Mouse (Mus musculus) cerebellum, postnatal 14 days (tissue): ENCODE results near the gene Per1.
"Not testable (repeated sequence)": the region's sequence is repeated elsewhere in the genome, so short reads cannot be mapped to it uniquely, and the experiment has no call there.

ENCODE experiments used
- DNase-seq, 2 experiments: peaks; one replicate each; pipeline ENCODE4 v3.0.0; 2021; ENCODE audit warnings: mixed read lengths in 2 of 2

Per1 gene

DNA sequence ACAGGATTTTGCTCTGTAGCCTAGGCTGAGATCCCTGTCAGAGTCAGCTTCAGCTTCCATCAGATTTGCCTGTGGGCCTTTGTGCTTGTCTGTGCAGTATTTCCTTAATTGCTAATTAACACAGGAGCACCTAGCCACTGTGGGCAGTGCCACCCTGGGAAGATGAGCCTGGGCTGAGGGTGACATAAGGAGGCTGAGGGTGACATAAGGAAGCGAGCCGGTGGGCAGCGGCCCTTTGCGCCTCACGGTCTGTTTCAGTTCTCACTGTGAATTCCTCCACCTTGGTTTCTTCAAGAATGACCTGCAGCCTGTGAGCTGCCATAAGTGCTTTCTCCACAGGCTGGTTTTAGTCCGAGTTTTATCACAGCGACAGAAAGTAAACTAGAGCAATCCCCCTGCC, 13.4 kb upstream of the Per1 start:
- DNase-seq, result no peak

DNA sequence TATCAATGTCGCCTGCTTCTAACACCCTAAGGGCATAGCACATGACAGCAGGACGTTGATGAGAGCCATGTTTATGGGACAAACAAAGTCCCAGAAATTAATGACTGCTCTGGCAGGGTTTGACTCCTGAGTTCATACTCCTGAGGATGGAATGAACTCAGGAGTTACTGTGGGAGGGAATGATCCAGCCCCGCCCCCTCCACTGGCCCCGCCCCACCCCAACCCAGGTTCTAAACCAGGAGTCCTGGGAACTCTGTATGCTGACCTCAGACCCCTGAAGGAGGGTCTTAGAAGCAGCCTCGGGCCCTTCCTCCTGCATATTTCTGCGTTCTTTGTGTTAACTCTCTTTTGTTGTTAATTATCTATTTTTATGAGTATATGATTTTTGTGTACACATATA, 9.4 kb upstream of the Per1 start:
- no peak for DNase-seq

DNA sequence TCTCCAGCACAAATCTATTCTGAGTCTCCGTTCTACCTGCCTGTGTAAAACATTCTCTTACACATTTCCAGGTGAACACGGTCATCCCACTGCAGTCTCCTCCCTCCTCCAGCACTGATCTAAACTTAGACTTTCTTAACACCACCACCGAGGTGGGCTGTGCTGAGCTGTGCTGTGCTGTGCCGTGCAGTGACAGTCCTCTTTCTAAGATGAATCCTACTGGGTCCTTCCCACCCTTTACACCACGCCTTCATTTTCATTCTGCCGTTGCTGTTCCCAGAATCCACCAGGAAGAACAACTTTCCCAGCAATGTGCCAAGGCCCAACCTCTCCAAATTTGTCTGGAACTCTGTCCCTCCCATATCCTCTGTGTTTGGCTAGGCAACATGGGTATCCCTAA, 8.6 kb upstream of the Per1 start:
- no peak for DNase-seq

- DNase-seq, result no peak
These were observed 7.9 kb upstream of the Per1 start for GRCm38 (mm10) chr11:69087082-69087481.

- DNase-seq, result no peak
These were observed 7.4 kb upstream of the Per1 start for GRCm38 (mm10) chr11:69087597-69087996.

- DNase-seq, result peak; percentile 97 to 98
These were observed 6.7 kb upstream of the Per1 start, which contains the start of gene Vamp2 for GRCm38 (mm10) chr11:69088103-69088855. TSS of gene Vamp2 (plus strand) at chr11:69088490.

DNA sequence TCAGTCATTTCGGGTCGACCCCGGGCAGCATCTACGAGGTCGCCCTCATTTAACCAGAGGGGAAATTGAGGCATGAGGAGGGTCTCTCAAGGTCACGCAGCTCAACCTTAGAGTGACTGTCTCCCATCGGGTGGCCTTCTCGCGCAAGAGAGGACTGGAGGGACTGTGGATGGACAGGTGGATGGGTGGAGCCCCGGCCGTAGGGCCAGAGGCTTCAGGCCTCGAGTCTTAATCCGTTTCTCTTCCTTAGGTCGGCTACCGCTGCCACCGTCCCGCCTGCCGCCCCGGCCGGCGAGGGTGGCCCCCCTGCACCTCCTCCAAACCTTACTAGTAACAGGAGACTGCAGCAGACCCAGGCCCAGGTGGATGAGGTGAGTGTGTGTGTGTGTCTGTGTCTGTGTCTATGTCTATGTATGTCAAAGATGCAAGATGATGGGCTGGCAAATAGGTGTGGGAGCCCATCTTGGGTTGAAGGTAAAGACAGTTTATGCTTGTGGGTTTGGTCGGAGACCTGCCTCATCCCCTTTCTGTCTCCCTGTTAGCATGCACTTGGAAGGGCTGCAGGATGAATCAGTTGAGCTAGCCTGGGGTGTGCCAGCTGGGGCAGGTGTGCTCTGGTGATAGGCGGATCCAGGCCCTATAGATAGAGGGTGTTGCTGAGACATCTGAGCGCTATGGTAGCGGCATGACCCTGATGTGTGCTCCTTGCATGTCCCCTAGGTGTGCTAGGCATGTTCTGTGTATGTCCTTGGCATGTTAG, 6.0 kb upstream of the Per1 start:
- no peak for DNase-seq

DNA sequence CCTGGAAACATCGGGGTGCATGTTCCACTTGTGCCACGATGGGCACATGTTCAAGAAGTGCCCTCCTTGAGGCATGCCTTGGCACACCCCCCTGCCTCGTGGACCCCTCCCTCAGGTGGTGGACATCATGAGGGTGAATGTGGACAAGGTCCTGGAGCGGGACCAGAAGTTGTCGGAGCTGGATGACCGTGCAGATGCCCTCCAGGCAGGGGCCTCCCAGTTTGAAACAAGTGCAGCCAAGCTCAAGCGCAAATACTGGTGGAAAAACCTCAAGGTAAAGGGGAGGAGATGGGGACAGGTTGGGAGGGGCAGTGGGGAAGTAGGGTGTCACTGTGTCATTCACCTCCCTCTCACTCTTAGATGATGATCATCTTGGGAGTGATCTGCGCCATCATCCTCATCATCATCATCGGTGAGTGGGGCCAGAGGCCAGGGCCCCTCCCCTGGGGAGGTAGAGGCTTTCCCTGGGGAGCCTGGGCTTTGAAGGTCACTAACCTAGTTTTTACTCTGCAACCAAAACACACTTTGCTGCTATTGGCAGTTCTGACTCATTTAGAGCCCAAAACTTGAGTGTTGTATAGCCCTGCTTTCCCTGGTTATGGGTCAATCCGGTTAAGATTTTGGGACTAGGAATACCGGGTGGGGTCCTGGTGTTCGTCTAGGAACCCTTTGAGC, 5.3 kb upstream of the Per1 start:
- DNase-seq, result peak in 1 of 2 experiments; percentile 63

DNA sequence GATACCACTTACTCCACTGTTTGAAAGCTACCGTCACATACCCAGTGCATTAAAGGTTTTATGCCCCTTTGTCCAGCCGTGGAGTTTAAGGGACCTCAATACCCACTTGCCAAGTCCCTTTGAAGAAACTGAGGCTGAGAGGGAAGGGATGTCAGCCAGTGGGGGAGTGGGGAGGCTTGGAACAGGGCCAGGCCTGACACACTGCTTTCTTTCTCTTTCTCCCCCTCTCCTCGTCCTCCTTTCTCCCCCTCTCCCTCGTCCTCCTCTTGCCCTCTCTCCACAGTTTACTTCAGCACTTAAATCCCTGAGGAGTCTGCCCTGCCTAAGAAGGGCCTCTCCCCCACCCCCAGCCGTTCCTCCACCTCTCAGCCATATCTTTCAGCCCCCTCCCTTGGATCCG, 4.7 kb upstream of the Per1 start:
- DNase-seq, result no peak

GRCm38 (mm10) chr11:69091566-69092385, 3.2 kb upstream of the Per1 start:
- DNase-seq, result no peak

DNA sequence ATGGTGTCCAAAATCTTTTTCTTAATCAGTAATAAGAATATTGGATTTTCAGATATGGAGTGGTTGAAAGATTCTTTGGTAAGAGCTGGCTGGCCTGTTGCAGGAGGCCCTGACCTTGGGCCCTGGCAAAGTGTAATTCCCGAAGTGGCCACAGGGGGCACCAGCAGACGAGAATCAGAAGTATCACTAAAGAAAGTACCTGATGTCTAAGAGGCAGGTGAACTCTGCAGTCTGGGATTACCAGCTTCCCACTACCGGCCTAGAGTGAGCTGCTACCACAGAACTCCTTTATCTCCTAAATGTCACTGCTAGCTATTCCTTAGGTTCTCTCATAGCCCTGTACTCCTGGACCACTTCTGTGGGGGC, 2.6 kb upstream of the Per1 start:
- DNase-seq, result peak; percentile 94 to 96

DNA sequence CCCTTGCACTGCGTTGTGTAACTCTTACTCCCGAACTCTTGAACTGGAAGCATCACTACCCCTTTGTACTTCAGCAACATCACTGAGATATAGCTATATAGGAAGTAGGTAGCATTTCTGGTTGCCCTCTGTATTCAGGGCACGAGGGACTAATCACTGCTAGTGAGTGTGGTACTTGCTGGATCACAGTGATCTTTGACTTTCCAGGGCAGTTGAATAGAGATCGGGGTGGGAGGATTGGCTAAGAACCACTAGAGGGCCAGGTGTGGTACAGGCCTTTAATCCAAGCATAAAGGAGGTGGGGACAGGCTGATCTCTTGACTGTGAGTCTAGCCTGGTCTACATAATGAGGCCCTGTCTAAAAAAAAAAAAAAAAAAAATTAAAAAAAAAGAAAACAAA, 2.1 kb upstream of the Per1 start:
- DNase-seq, result no peak

GRCm38 (mm10) chr11:69093856-69094255, 1.2 kb upstream of the Per1 start:
- DNase-seq, result not testable (repeated sequence)

DNA sequence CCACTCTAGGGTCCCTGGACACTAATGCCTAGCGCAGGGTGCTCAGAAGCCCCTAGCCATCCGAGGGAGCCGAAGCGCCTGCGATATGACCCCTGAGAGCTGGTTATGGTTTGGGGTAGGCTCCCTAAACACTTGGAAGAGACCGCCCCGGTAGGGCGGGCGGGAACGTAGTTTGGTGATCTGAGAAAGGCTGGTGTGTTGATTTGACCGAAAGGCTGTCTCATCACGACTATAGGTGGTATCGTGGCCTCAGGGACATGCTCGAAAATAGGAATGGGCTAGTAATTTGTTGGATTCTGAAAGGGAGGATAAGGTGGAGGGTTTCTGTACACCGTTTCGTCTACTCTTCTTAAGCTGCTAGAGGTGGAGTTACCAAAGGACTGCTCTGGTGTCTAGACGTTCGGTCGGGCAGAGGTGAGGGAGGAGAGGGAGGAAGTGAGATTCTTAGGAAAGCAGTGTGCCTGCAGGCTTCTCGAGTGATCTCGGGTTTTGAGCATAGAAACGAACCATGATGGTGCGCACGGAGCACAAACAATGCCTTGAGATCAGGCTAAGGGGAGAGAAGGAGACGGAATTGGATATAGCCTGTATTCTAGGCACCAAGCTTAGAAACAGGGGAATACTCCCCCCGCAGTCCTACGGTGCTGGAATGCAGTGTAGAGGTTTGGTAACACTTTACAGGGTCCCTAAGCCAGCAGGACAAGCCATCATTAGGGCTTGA, 654 bp downstream of the Per1 start:
- DNase-seq, result peak in 1 of 2 experiments; percentile 42

DNA sequence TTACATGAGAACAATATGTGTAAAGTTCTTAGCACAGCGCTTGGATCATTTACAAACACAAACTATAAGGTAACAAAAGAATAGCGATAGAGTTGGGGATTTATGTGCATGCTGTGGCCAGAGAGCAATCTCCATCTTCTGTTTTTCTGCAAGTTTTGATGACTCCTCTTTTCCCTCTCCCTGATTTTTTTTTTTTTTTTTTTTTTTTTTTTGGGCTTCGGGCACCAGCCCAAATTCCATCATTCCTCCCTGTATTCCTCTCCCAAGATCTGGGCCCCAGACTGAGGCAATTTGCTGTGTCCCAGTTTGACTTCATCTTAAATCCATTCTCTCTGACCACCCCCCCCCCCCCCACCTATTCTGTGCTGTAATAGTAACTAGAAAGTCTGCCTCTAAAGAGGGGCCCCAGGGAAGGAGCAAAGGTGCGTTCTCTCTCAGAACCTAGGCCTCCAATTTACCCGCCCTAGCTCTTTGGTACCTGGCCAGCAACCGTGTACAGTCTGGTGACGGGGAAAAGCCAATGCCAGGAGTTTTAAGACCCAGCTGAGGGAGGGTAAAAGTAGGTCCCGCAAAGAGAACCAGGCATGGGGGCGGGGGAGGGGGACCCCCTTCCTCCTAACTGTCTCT, 1.5 kb downstream of the Per1 start:
- DNase-seq, result no peak

GRCm38 (mm10) chr11:69096987-69097900, 2.2 kb downstream of the Per1 start:
- peak; percentile 85 to 92 for DNase-seq

DNA sequence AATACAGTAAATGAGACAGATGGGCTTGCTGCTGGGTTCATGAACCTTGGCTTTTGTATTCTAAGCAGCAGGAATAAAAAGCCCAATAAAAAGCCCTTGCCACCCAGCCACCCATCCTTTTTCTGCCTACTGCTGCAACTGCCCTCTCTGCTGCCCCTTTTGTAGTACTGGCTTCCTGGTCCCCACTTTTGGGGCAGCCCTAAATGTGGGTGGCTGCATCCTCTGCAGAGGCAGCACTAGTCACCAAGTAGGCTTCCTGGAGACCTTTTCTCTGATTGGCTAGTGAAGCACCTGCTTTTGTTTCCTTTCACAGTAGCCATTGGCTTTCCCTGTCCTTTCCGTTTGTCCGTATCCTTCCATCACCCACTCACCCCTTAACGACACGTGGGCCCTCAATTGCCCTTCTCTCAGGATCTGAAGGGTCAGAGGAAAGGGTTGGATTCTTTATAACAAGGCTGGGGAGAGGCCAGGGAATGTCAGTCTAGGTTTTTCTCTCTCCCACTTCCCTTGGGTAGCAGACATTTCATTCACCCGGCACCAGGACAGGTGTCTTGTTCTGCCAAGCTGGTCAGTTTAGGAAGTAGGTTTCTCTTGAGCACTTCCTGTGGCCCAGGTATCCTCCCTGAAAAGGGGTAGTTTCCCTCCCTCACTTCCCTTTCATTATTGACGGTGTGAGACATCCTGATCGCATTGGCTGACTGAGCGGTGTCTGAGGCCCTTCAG, 3.2 kb downstream of the Per1 start:
- no peak for DNase-seq

DNA sequence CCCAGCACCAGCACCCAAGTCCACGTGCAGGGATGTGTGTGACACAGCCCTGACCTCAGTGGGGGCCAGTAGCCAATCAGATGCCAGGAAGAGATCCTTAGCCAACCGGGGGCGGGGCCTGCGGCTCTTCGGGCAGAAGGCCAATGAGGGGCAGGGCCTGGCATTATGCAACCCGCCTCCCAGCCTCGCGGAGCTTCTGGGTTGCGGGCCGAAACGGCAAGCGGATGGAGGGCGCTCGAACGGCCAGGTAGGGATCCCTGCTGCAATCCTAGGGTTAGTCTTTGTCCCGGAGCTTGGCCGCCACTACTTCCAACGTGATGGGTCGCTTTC, 3.7 kb downstream of the Per1 start:
- DNase-seq, result peak; percentile 99 to 100

DNA sequence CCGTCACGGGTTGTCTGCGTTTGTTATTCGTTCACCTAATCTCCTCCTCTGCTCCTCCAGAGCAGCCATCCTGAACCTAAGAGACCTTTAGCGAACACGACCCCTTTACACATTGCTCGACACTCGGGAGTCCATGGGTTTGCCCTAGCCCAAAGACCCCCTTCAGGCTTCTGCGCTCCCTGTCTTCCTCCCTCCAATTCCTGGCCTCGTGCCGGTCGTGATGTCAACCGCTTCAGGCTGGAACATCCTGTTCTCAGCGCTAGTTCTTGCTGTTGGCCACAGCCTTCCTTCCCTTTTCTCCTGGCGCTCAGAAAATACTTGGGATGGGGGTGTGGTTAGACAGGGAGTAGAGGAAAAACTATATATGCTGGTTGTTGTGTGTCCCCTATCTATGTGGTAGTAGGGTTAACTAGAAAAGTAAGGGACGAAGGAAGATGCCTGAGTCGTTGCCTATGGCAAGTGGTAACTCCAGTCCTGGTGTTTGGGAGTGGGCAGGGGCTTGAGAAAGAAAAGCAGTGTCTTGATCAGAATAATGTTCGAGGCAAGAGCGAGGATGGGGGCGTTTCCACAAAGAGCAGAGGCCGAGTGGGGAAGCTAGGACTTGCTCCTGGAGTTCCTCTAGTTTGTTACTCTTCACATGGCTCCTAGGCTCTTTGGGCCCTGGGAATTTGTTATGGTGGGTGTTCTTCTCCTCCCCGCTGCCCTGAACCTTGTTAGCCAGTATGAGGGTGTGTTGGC, 4.3 kb downstream of the Per1 start:
- peak; percentile 83 to 92 for DNase-seq
